Mouse (Mus musculus) heart, postnatal 4 days (tissue): ENCODE measurements around the gene Irs1. TPM values are rescaled to one million over a fixed set of nuclear protein-coding genes. Genes with fewer than 3 reads are reported as not detected.
A peak's percentile ranks its signal among the peaks of the same experiment; 100 is the strongest.

ENCODE experiments used
- DNase-seq: peaks from one replicate; pipeline ENCODE4 v3.0.0; 2021
- total RNA-seq, 2 experiments: library from RNA; stranded (reverse); gene quantifications; 2 replicates each; pipeline ENCODE4 v1.2.3; 2021

Irs1 gene
- total RNA-seq, 2 experiments from 2014 or later, result 39.4 to 43.1 TPM

DNA sequence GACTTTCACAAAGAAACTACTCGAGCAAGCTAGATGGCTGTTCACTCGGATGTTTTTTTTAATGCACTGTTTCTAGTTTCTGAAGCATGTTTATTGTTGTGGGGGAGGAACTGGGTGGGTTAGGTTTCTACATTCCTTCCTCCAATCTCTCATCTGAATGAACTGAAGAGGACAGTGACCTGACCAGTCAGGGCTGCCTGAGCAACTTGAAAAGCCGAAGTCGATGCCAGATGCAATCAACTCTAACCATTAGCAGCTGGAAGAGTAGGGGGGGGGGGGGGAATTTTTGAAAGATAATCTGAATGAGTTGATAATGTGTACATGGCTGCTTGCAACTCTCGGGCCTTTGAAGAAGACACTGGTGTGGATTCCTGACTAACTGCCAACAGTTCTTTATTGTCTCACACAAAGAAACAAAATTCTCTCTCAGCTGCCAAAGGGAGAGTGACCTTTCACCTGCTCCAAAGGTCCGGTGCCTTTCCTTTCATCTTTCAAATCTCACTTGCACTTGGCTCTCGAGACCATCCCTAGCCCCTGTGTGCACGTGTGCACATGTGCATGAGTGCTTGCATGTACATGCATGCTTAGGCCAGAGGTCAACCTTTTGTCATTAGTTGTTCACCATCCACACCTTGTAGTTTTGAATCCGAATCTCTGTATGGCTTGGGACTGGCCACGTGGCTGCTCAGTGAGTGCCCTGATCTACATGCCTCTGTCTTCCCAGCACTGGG is 43.8 kb downstream of the Irs1 start:
- DNase-seq, result no peak

DNA sequence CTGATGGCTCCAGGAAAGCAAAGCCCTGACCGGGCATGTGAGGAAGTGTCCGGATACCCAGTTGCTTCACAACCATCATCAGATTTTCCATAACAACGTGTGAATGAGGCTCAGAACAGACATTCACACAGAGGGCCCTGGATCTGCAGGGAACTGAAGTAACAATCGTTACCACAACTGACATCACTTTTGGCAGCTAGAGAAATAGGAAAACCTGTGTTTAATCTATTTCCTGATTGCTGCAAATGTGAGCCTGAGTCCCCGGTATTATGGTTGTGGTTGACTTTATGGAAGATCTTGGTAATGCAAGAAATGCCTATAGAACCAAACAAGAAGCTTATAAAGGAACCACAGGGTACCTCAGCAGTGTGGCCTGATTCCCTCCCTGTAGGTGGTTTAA is 46.2 kb downstream of the Irs1 start:
- no peak for DNase-seq

DNA sequence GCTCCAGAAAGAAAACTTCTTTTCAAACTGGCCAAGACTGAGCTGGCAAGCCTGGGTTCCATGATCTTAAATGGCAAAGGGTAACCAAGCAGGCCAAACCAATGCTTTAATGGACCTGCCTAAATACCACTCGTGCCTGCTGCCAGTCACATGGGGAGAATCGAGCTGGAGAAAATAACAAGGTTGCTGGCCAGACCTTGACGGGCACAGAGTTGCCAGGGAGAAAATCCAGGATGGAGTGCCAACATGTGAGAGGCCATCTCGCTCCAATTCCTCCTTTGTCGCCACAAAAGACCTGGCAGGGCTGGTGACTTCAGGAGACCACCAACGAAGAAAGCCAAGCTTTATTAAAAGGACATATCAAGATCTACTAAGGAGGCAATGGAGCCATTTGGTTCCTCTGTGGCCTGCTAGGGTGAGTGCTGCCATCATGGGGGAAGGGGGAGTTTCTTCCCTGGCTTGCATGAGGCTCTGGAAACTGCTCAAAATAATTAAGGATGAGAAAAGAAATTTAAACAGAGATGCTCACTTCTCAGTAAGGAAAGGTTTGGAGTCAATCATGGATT is 47.9 kb downstream of the Irs1 start:
- peak; percentile 19 for DNase-seq

DNA sequence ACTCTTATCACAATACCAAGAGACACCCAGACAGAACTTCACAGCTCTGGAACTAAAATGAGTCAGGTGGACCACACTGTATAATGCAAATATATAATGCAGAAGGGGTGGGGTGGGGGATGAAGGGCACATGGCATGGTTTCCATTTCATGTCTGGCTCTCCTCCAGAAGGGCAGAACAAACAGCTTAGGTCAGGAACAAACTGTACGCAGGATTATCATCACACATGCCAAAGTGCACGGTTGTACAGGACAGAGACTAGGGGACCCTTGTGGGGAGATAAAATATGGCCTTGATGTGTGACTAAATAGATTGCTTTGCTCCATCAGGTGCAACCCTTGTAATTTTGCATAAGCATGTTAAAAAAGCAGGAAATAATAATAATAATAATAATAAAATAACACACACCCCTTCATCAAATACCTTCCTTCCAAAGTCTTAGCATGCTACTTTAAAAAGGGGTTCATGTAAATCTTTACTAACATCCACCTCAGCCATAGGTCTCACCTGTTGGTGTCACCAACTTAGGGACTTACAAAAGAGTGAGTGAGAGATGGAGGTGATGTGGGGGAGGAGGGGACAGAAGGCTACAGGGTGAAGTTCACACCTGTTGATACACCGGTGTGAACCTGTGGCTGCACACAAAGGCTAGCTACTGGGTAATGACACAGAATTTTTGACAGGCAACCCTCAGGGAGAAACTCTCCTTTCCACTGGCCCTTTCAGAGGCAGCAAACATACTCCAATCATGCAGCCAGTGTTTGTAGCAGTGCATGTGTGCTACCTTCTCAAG is 51.6 kb downstream of the Irs1 start:
- DNase-seq, result peak; percentile 18

DNA sequence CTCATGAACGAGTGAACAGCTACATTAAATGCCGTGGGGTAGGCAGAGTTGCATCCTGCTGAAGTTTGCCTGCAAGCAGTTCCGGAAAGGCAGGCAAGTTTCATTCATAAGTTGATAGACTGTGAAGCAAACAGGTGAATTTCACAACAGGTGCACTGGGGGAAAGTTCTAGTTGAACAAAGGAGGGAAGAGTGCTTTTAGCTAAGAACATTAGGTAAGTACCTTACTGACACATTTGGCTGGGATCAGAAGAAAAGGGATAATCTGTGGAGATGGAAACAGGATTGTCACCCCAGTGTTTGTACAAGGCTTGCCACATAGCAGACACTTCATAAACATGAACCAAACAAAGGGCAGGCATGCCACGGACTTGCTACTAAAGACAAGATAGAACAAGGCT is 53.0 kb downstream of the Irs1 start:
- DNase-seq, result no peak

DNA sequence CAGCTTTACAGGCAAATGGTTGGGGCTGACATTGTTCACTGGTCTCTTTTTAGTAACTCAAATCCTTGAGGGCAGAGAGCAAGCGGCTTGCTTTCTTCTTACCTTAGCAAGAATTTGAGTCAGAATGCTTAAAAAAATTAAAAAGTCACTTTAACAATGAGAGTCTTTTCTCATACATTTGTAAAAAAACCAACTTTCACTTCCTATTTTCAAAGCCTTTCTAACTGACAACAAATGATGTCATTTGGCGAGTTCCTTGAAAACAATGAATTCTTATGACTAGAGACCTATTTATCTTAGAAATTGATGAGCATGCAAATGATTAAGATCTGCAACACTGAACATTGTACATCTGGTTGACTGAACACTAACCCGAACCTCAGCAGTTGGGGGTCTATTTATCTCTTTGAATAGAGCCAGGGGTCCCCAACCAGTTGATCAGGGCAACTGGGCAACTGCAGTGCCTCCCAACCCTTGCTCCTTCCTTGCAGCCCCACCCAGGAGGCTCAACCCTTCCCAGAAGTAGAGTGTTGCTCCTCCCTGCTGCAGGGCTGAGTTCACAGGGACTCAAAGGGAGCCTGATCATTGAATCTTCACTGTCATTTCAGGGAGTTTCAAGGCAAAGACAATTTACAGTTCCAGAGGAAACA is 55.6 kb downstream of the Irs1 start:
- no peak for DNase-seq

DNA sequence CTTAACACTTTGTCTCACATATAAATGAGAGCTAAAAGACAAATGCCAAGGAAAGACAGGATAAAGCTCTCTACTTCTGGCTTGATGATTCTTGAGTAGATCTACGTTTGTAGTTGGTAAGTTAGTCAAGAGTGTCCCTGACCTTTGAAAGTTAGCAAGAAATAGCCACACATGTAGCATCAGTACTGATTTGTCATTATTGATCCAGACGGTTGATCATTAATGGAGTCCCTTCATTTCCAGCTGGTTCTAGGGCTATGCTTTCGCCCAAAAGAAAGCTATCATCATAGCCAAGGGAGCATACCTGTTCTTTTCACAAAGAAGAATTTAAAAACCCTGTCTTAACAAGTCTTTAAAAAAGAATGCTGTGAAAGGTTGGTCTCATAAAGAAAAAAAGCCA is 56.6 kb downstream of the Irs1 start:
- DNase-seq, result no peak

DNA sequence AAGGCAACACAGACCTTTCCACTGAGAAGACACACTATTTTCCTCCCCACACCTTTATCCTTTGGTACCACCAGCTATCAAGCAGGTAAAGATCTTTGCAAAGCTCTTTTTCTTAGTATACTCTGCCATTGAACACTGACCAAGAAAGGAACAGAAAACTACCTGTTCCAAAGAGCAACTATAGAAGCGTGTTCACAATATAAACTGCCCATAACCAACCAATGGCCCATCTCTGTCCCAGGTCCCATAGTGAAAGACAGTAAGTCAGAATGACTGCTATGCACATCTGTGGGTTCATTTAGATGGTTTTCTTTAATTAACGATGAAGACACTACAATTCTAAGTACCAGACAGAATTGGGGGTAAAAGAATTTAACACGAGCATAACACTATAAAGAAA is 58.4 kb downstream of the Irs1 start, which contains the start of gene Gm9747:
Gm9747 (plus strand) TSS at position 301 of the 400 bp plus-strand sequence.
- DNase-seq, result no peak

DNA sequence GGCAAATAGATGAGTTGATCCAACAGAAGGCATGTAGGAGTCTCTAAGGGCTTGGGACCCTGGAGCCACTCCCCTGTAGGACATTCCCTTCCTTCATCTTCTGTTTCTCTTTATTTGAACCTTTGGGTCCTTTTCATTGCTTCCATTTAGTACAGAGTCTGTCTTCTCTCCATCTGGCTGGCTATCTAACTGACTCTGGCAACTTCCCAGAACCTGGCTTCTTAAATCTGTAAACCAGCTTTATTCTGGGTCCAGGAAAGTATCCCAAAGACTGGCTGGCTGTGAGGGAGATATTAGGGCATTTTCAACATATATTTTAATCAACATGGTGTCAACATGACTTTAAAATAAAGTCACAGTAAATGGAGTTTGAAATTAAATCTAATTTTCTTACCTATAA is 62.4 kb downstream of the Irs1 start:
- no peak for DNase-seq

DNA sequence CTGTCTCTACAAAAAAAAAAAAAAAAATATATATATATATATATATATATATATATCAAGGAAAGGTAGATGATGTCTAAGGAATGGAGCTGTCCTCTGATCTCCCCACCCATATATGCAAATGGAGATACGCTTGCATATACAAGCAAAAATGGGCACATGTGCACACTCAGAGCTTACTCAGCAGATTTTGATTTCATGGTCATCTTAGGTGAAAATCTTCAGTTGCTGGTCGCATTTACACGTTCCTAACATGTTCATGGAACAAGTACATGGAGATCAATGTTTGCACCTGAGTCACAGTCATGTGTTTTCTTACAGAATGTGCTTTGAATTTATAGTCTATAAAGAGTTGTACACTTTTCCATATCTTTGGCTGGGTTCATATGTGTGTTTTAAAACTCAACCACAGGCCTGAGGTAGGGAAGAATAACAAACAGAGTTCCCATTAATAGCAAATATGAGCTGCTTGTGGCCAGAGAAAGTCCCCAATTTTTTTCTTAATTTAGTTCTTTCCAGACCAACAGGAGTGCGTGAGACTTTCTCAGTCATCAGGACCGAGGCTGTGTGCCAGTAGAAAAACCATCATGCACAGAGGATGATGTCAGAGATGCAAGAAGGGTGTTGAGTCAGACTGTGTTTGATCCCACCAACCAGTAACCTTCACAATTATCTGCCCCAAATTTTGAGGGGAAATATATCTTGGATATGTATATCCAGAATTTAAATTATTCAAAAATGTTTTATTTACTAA is 68.0 kb downstream of the Irs1 start:
- no peak for DNase-seq

DNA sequence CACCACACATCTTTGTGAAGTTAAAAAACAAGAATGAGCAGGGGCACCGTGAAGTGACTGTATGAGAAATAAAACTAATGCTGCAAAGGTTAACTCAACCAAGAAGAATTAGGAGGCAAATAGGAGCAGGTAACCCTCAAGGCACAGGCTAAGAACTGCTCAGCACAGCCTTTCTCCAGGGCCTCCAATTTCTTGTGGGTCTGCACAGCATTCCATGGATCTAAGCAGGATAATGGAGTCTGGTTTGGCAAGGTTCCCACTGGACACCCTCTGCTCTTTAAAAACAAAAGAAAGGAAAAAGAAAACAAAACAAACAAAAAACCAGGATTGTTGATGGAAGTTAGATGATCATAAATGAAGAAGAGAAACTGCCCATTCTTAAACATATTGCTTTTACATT is 69.8 kb downstream of the Irs1 start:
- no peak for DNase-seq

DNA sequence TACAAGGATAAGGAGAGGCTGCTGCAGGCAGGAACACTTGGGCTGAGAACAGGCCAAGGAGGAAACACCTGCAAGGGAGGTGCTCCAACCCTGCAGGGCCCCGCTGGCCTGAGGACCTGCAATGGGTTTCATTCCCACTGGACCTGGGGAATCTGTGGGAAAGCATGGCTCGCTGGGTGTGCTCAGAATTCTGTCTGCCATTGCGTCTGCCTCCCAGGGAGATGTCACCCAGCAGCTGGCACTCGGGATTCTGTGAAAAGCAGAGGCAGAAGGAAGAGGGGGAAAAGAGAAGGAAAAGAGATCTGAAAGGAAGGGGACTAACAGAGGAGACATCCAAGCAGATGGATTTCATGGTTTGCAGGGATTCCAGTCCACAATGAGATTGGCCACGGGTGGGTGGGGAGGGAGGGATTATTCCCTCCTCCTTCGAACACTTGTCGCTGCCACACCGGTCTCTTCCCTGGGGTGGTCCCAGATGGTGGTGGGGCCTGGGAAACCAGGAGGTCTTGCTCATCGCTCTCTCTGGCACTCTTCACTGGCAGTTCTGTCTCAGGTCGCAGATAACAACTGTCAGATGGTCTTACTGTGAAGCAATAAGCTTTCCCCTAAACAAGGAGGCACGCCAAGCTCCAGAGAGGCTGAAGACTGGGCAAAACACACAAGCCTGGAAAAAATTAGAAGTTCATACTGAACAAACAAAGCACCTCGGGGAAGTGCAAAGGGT is 70.4 kb downstream of the Irs1 start:
- DNase-seq, result no peak

DNA sequence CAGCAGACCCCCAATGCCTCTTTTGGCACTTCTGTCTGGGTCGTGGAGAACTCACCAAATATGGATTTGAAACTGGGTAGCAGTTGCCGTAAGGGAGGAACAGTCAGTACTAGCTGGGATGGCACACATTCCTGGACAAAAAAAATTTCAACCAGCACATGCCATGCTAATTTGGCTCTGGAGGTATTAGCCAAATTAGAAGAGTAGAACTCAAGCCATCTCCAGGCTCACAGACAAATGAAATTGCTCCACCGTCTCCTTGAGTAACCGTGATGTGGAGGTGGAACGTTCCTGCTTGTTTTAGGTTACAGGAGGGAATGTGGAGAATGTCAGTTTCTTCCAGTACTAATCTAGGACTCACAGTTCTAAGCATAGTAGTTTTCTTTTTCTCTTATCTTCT is 83.7 kb downstream of the Irs1 start:
- no peak for DNase-seq

DNA sequence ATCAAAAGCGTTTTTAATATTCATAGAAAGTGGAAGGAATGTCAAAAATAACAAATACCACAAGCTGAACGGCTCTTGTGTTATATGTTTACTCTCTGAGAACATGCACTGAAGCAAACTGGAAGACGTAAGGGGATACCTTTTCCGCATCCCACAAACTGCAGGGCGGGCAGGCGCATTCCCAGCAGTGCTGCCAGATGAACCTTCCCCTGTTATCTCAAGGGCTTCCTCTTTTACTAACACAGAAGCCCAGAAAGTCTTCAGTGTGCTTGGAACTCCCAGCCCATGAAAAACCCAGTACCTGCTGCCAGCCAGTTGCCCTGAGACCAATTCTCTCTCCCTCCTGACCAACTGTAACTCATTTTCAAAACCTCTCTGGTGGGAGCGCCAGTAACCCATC is 90.6 kb downstream of the Irs1 start:
- peak; percentile 37 for DNase-seq

DNA sequence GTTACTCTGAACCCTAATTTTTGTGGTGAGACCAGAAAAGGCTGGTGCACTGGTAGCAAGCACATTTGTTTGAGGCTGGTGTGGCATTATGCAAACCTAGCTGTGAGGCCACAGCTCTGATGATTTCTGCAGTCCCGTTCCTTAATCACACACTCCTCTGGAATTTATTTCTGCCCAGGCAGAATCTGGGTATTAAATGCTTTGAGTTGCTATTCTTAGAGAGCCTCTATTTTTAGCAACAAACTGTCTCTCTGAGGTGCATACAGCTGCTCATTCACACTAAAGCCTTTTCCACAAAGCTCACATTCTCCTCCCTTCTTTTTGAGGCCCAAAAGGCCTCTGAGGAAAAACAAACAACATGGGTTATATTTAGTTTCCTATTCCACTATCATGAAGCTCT is 91.3 kb downstream of the Irs1 start:
- no peak for DNase-seq

DNA sequence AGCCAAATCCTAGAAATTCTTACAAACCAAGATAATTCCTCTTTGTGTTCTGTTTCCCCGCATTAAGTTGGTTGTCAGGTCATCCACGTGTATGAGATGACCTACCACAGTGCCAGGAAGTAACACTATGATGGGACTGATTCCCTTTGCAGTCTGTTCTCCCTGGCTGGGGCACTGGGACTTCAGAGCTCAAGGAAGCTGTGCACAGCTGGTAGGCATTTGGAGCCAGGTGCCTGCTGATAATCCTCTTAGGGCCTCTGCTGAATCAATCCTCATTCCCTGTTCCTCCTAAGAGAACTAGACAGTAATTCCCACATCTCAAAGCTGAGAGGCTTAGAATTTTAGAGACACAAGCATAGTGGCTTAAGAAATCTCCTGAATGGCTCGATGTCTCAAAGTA is 99.6 kb downstream of the Irs1 start:
- DNase-seq, result no peak

DNA sequence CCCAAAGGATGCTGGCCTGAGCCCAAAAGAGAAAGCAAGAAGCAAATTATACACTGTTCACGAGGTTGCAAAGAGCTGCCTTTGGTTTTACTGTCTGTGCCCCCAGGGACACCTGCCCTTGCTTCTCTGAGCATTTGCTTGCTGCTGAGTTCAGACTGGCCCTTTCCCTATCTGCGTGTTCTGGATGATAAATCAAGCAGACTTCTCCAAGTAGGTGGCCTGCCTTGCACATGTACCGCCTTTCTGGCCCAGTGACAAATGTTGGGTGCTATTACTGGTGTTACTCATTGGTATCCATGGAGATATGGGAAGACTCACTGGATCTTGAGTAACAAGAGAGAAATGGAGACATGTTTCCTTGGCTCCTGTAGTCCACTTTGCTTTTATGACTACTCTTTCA is 101.7 kb downstream of the Irs1 start:
- DNase-seq, result peak; percentile 27

DNA sequence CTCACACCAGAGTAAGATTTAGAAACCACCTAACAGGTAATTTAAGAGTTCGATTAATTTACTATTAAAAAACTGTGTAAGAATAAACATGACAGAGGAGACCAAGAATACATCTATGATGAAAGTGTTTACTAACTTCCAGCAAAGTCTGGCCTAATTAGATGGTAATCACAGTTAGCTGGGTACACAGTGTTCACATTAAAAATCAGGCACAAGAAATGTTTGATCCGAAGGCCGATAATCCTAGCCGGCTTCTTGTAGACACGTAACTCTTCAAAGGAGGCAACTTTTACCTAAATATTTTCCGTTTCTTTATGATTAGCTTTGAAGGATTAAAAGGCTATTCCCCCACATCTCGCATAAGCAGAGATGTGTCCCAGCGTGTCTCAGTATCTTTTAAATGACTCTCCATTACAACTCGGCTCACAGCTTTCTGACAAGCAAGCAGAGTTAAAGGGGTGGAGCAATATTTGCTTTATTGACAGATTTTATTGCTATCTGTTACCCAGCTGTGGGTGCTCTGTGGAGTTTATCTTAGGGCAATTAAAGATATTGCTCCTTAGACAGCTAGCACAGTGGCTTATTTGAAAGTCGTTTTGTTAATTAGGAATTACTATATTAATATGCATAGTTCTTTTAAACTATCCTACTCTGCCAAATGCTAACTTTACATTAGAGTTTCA is 102.5 kb downstream of the Irs1 start:
- DNase-seq, result no peak

DNA sequence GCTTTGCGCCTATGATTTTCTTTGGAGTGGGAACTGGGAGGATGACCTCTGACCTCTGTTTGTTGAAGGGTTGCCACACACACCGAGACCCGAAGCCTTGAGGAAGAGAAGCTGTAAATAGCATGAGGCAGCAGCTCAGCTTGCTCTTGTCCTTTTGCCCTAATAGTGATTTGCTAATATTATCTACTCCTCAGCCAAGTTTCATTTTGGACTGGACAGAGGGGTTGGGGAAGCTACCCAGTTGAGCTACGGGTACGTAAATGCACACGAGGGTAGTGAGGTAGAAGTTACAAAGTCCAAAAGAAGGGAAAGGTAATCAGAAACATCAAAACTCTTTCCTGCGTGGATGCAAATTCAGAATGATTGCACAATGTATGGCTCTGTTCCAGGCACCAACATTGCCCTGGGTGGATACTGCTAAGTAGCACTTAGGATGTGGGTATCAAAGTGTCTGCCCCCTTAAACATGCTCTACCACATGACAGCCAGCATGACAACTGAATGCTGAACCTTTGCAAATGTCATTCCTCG is 107.2 kb downstream of the Irs1 start:
- no peak for DNase-seq
